Mouse (Mus musculus): ENCODE measurements around the gene Tsga10ip. TPM values are rescaled to one million over a fixed set of nuclear protein-coding genes. Genes with fewer than 3 reads are reported as not detected.
A peak's percentile ranks its signal among the peaks of the same experiment; 100 is the strongest.

The Tsga10ip gene
- polyA plus RNA-seq, 1 experiment from 2014 or later, result not detected

GRCm38 (mm10) chr19:5421784-5422183 lies 19.5 kb upstream of the Tsga10ip start:
- 88% methylated on average over 5 of the region's 5 CpGs for WGBS
- H3K27me3 ChIP-seq, result no peaks in the 10 kb centered on the region

GRCm38 (mm10) chr19:5420579-5420978 lies 18.3 kb upstream of the Tsga10ip start:
- Histone ChIP-seq H3K4me3 (no peak overlapping the region), H3K4me1 (replicated peaks) (peaks cover 22% of the 10 kb centered on the region), H3K9me3 (no peaks in the 10 kb centered on the region), H3K27me3 (no peaks in the 10 kb centered on the region), H3K36me3 (peaks cover 14% of the 10 kb centered on the region; the same call in 1 of the 2 replicates), H3K9ac (no peak overlapping the region), H3K27ac (replicated peaks) (no peak overlapping the region), H3K4me2 (no peak overlapping the region)
- ATAC-seq (ENCODE audit: low FRiP score, low read depth), result no peak
- 94% methylated on average over 6 of the region's 6 CpGs for WGBS

More at GRCm38 (mm10) chr19:5421784-5422183, 19.5 kb upstream of the Tsga10ip start:
- H3K36me3 ChIP-seq, result peaks cover 21% of the 10 kb centered on the region
- no peak for ATAC-seq (ENCODE audit: low FRiP score, low read depth)
- no peak overlapping the region for H3K4me2 ChIP-seq
- no peaks in the 10 kb centered on the region for H3K9me3 ChIP-seq
- peaks cover 34% of the 10 kb centered on the region for H3K4me1 ChIP-seq (replicated peaks)
- H3K27ac ChIP-seq (replicated peaks), result no peak overlapping the region
- no peak overlapping the region for H3K4me3 ChIP-seq
- no peak overlapping the region for H3K9ac ChIP-seq

GRCm38 (mm10) chr19:5419630-5420029 lies 17.3 kb upstream of the Tsga10ip start:
- Histone ChIP-seq H3K27ac (replicated peaks) (no peak overlapping the region), H3K4me3 (no peak overlapping the region), H3K9me3 (no peaks in the 10 kb centered on the region), H3K4me1 (replicated peaks) (peaks cover 21% of the 10 kb centered on the region), H3K27me3 (no peaks in the 10 kb centered on the region), H3K4me2 (no peak overlapping the region), H3K36me3 (peaks cover 14% of the 10 kb centered on the region; the same call in 1 of the 2 replicates), H3K9ac (no peak overlapping the region)
- 94% methylated on average over 9 of the region's 9 CpGs for WGBS
- no peak for ATAC-seq (ENCODE audit: low FRiP score, low read depth)

GRCm38 (mm10) chr19:5418750-5419466 lies 16.6 kb upstream of the Tsga10ip start:
- peaks cover 20% of the 10 kb centered on the region for H3K4me1 ChIP-seq (replicated peaks)
- no peak overlapping the region for H3K9ac ChIP-seq
- no peak for ATAC-seq (ENCODE audit: low FRiP score, low read depth)
- H3K27me3 ChIP-seq, result no peaks in the 10 kb centered on the region
- 96% methylated on average over 8 of the region's 8 CpGs for WGBS
- H3K36me3 ChIP-seq, result peaks cover 14% of the 10 kb centered on the region; the same call in 1 of the 2 replicates
- H3K27ac ChIP-seq (replicated peaks), result no peak overlapping the region
- H3K4me3 ChIP-seq, result no peak overlapping the region
- H3K9me3 ChIP-seq, result no peaks in the 10 kb centered on the region
- no peak overlapping the region for H3K4me2 ChIP-seq

GRCm38 (mm10) chr19:5414534-5414957 lies 12.2 kb upstream of the Tsga10ip start:
- Histone ChIP-seq H3K9ac (no peak overlapping the region), H3K27ac (replicated peaks) (no peak overlapping the region)
- 66% methylated on average over 2 of the region's 2 CpGs for WGBS

GRCm38 (mm10) chr19:5413840-5414239 lies 11.5 kb upstream of the Tsga10ip start:
- H3K9me3 ChIP-seq, result no peaks in the 10 kb centered on the region
- H3K27ac ChIP-seq (replicated peaks), result no peak overlapping the region
- no peak overlapping the region for H3K9ac ChIP-seq
- H3K4me2 ChIP-seq, result no peak overlapping the region
- H3K4me1 ChIP-seq (replicated peaks), result no peaks in the 10 kb centered on the region
- no peak overlapping the region for H3K4me3 ChIP-seq
- no peak for ATAC-seq (ENCODE audit: low FRiP score, low read depth)
- 69% methylated on average over 4 of the region's 4 CpGs for WGBS
- no peaks in the 10 kb centered on the region for H3K27me3 ChIP-seq
- no peaks in the 10 kb centered on the region for H3K36me3 ChIP-seq

More at GRCm38 (mm10) chr19:5414534-5414957, 12.2 kb upstream of the Tsga10ip start:
- H3K4me2 ChIP-seq, result no peak overlapping the region
- no peak for ATAC-seq (ENCODE audit: low FRiP score, low read depth)
- H3K9me3 ChIP-seq, result no peaks in the 10 kb centered on the region
- no peaks in the 10 kb centered on the region for H3K27me3 ChIP-seq
- H3K4me1 ChIP-seq (replicated peaks), result no peaks in the 10 kb centered on the region
- H3K4me3 ChIP-seq, result no peak overlapping the region
- peaks cover under 1% of the 10 kb centered on the region; the same call in 1 of the 2 replicates for H3K36me3 ChIP-seq

GRCm38 (mm10) chr19:5411961-5412360 lies 9.6 kb upstream of the Tsga10ip start:
- Histone ChIP-seq H3K4me2 (no peak overlapping the region), H3K4me1 (replicated peaks) (peaks cover 11% of the 10 kb centered on the region), H3K4me3 (no peak overlapping the region), H3K9me3 (no peaks in the 10 kb centered on the region), H3K27me3 (no peaks in the 10 kb centered on the region), H3K36me3 (no peaks in the 10 kb centered on the region), H3K27ac (replicated peaks) (no peak overlapping the region), H3K9ac (no peak overlapping the region)
- ATAC-seq (ENCODE audit: low FRiP score, low read depth), result no peak
- WGBS, result 68% methylated on average over 5 of the region's 5 CpGs

GRCm38 (mm10) chr19:5410641-5411040 lies 8.3 kb upstream of the Tsga10ip start:
- no peaks in the 10 kb centered on the region for H3K9me3 ChIP-seq
- H3K27me3 ChIP-seq, result no peaks in the 10 kb centered on the region
- no peak for ATAC-seq (ENCODE audit: low FRiP score, low read depth)
- no peak overlapping the region for H3K9ac ChIP-seq
- H3K4me2 ChIP-seq, result no peak overlapping the region
- no peak overlapping the region for H3K4me3 ChIP-seq
- no peak overlapping the region for H3K27ac ChIP-seq (replicated peaks)
- H3K4me1 ChIP-seq (replicated peaks), result peaks cover 15% of the 10 kb centered on the region
- no peaks in the 10 kb centered on the region for H3K36me3 ChIP-seq
- 90% methylated on average over 5 of the region's 5 CpGs for WGBS

GRCm38 (mm10) chr19:5409068-5409467 lies 6.7 kb upstream of the Tsga10ip start:
- no peak overlapping the region for H3K4me3 ChIP-seq
- H3K27ac ChIP-seq (replicated peaks), result no peak overlapping the region
- no peaks in the 10 kb centered on the region for H3K36me3 ChIP-seq
- H3K9me3 ChIP-seq, result no peaks in the 10 kb centered on the region
- H3K9ac ChIP-seq, result no peak overlapping the region
- WGBS, result 87% methylated on average over 5 of the region's 5 CpGs
- ATAC-seq (ENCODE audit: low FRiP score, low read depth), result no peak
- no peaks in the 10 kb centered on the region for H3K27me3 ChIP-seq
- no peak overlapping the region for H3K4me2 ChIP-seq
- H3K4me1 ChIP-seq (replicated peaks), result peaks cover 15% of the 10 kb centered on the region

GRCm38 (mm10) chr19:5408057-5409001 lies 6.0 kb upstream of the Tsga10ip start:
- H3K27me3 ChIP-seq, result no peaks in the 10 kb centered on the region
- 87% methylated on average over 13 of the region's 13 CpGs for WGBS
- no peak overlapping the region for H3K27ac ChIP-seq (replicated peaks)
- no peak overlapping the region for H3K4me3 ChIP-seq
- no peaks in the 10 kb centered on the region for H3K36me3 ChIP-seq
- no peaks in the 10 kb centered on the region for H3K9me3 ChIP-seq
- peaks cover 15% of the 10 kb centered on the region for H3K4me1 ChIP-seq (replicated peaks)
- ATAC-seq (ENCODE audit: low FRiP score, low read depth), result no peak
- 0 out of 2 replicates have a peak overlapping the region, but pooled peaks have one; percentile 62 for H3K4me2 ChIP-seq
- no peak overlapping the region for H3K9ac ChIP-seq

- H3K36me3 ChIP-seq, result no peaks in the 10 kb centered on the region
- peak overlapping the region; percentile 62 for H3K4me2 ChIP-seq
- 22% methylated on average over 7 of the region's 7 CpGs for WGBS
- no peaks in the 10 kb centered on the region for H3K9me3 ChIP-seq
- H3K27me3 ChIP-seq, result no peaks in the 10 kb centered on the region
- H3K4me3 ChIP-seq, result peak overlapping the region; percentile 52
- peak overlapping the region; percentile 89 for H3K27ac ChIP-seq (replicated peaks)
- peak; percentile 40; the same call in 1 of the 2 replicates for ATAC-seq (ENCODE audit: low FRiP score, low read depth)
- H3K4me1 ChIP-seq (replicated peaks), result peaks cover 15% of the 10 kb centered on the region
- peak overlapping the region; percentile 63 for H3K9ac ChIP-seq
Measured at GRCm38 (mm10) chr19:5407133-5407532, 4.8 kb upstream of the Tsga10ip start.

Measured in hindbrain, embryonic 15.5 days (tissue).